Mouse (Mus musculus) liver, embryonic 13.5 days (tissue): ENCODE measurements around the gene Nos1ap. TPM values are rescaled to one million over a fixed set of nuclear protein-coding genes. Genes with fewer than 3 reads are reported as not detected.
A peak's percentile ranks its signal among the peaks of the same experiment; 100 is the strongest.

ENCODE experiments used
- ATAC-seq: fragments of 200-750 bp; cut with Nextera tagmentation; 2 replicates; pipeline ENCODE4 v1.8.0; 2017; ENCODE audit warnings: low read depth, mild to moderate bottlenecking, moderate number of reproducible peaks, moderate library complexity
- DNase-seq: peaks from one replicate; pipeline ENCODE4 v3.0.0; 2022
- H3K27ac ChIP-seq: fragments of 300-500 bp; sonication (generic); 2 replicates; pipeline ENCODE4 v1.5.1; 2015; ENCODE audit warnings: moderate library complexity, mild to moderate bottlenecking, inconsistent platforms
- H3K27me3 ChIP-seq: fragments of 300-500 bp; sonication (generic); 2 replicates; pipeline ENCODE4 v1.6.1; 2015; ENCODE audit warnings: mild to moderate bottlenecking, inconsistent platforms
- H3K36me3 ChIP-seq: fragments of 300-500 bp; sonication (generic); 2 replicates; pipeline ENCODE4 v1.6.1; 2015; ENCODE audit warnings: mild to moderate bottlenecking, inconsistent platforms
- H3K4me1 ChIP-seq: fragments of 300-500 bp; sonication (generic); replicated peaks from 2 replicates; pipeline ENCODE4 v1.6.1; 2015; ENCODE audit warnings: inconsistent platforms
- H3K4me2 ChIP-seq: fragments of 300-500 bp; sonication (generic); 2 replicates; pipeline ENCODE4 v1.6.1; 2015; ENCODE audit warnings: inconsistent platforms, mild to moderate bottlenecking, moderate library complexity
- H3K4me3 ChIP-seq: fragments of 300-500 bp; sonication (generic); replicated peaks from 2 replicates; pipeline ENCODE4 v1.5.1; 2015; ENCODE audit warnings: mild to moderate bottlenecking, inconsistent platforms
- H3K9ac ChIP-seq: fragments of 300-500 bp; sonication (generic); 2 replicates; pipeline ENCODE4 v1.6.1; 2015; ENCODE audit warnings: mild to moderate bottlenecking, inconsistent platforms
- H3K9me3 ChIP-seq: fragments of 300-500 bp; sonication (generic); replicated peaks from 2 replicates; pipeline ENCODE4 v1.6.1; 2016; ENCODE audit warnings: inconsistent platforms
- WGBS: fragments of 180-500 bp; shearing (Covaris S2); methylation state at CpG from one replicate; pipeline ENCODE4 v1.1.7; 2015; ENCODE audit not compliant: insufficient replicate concordance; 5-methylcytosine and 5-hydroxymethylcytosine counted together
- polyA plus RNA-seq: library from polyadenylated mRNA; unstranded; fragments of >200 nt; fragmentation: Nextera tagmentation; extraction: Ambion mirVana; gene quantifications from 2 replicates; pipeline ENCODE4 v1.2.1, GENCODE M21; 2015

The Nos1ap gene
- polyA plus RNA-seq, 1 experiment from 2014 or later, result 3.7 TPM

DNA sequence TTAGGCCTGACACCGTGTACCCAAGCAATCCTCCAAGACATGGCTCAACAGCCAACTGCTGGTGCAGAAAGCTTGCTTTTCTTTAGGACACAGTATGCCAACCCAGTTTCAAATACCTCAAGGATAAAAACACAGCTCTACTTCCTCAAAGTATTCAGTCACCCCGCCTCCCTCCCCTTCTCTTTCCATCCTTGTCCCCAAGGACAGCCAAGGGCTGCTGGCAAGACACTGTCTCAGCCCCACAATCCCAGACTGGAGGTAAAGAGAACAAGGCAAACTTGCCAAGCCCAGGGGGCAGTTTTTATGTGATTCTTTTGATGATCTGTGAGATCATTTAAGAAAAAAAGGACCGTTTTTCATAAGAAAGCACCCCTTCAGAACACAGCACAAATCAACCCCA is 108.6 kb downstream of the Nos1ap start:
- Histone ChIP-seq H3K4me1 (peaks cover 31% of the 10 kb centered on the region), H3K4me3 (no peak overlapping the region), H3K36me3 (no peaks in the 10 kb centered on the region), H3K9me3 (no peaks in the 10 kb centered on the region), H3K27ac (no peak overlapping the region), H3K9ac (no peak overlapping the region), H3K27me3 (no peaks in the 10 kb centered on the region), H3K4me2 (no peak overlapping the region)
- DNase-seq (no peak), ATAC-seq (no peak)
- 34% methylated on average over 3 of the region's 3 CpGs for WGBS

DNA sequence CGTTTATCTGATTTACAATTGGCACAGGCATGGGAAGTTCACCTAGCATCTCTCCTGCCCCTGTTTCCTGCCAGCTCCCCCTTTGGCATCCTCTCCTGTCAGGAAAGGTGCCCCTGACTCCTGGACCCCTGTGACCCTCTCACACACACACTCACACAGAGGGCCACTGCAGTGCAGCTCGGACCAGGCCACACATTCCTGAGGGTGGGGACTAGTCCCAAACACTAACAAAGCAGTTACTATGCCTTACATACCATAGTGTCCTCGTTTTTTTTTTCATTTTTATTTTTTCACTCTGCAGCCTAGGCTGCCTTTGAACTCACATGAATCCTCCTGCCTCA is 110.2 kb downstream of the Nos1ap start:
- Histone ChIP-seq H3K4me2 (no peak overlapping the region), H3K36me3 (no peaks in the 10 kb centered on the region), H3K4me1 (peaks cover 31% of the 10 kb centered on the region), H3K27ac (no peak overlapping the region; the same call in 1 of the 2 replicates), H3K4me3 (no peak overlapping the region), H3K9ac (no peak overlapping the region), H3K27me3 (no peaks in the 10 kb centered on the region), H3K9me3 (no peaks in the 10 kb centered on the region)
- ATAC-seq (peak; percentile 57; the same call in 1 of the 2 replicates), DNase-seq (no peak)
- 32% methylated on average over 3 of the region's 3 CpGs for WGBS

DNA sequence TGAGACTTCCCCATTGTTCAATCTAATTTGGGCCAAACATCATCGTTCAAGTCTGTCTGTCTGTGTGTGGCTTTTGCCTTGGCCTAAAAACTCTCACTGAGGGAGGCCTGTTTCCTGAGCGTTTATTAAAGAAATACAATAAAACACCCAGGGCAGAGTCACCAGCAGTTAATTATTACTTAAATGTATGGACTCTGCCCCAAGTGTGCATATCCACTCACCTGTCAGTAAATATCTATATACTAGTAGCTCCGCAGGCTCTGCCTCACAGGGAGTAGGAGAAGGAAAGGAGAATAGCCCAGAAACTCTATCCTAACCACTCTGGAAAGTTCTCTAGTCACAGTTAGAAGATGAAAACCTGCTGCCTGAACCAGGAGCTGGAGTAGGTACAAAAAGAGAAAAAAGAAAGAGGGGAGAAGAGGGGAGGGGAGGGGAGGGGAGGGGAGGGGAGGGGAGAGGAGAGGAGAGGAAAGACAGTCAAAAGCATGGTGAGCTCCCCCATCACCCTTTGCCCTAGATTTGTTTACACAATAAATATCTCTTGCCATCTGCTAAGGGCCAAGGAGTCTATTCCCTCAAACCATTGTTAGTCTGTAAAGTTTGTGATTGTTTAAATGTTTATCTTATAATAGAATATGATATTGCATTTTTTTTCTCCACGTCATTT is 110.7 kb downstream of the Nos1ap start:
- WGBS, result 43% methylated on average over 4 of the region's 4 CpGs
- H3K27ac ChIP-seq, result peak overlapping the region; percentile 74
- ATAC-seq, result peak; percentile 55
- H3K4me1 ChIP-seq, result peaks cover 31% of the 10 kb centered on the region
- no peak overlapping the region for H3K4me2 ChIP-seq
- no peak overlapping the region for H3K4me3 ChIP-seq
- no peaks in the 10 kb centered on the region for H3K27me3 ChIP-seq
- H3K36me3 ChIP-seq, result no peaks in the 10 kb centered on the region
- H3K9me3 ChIP-seq, result no peaks in the 10 kb centered on the region
- no peak for DNase-seq
- no peak overlapping the region for H3K9ac ChIP-seq

DNA sequence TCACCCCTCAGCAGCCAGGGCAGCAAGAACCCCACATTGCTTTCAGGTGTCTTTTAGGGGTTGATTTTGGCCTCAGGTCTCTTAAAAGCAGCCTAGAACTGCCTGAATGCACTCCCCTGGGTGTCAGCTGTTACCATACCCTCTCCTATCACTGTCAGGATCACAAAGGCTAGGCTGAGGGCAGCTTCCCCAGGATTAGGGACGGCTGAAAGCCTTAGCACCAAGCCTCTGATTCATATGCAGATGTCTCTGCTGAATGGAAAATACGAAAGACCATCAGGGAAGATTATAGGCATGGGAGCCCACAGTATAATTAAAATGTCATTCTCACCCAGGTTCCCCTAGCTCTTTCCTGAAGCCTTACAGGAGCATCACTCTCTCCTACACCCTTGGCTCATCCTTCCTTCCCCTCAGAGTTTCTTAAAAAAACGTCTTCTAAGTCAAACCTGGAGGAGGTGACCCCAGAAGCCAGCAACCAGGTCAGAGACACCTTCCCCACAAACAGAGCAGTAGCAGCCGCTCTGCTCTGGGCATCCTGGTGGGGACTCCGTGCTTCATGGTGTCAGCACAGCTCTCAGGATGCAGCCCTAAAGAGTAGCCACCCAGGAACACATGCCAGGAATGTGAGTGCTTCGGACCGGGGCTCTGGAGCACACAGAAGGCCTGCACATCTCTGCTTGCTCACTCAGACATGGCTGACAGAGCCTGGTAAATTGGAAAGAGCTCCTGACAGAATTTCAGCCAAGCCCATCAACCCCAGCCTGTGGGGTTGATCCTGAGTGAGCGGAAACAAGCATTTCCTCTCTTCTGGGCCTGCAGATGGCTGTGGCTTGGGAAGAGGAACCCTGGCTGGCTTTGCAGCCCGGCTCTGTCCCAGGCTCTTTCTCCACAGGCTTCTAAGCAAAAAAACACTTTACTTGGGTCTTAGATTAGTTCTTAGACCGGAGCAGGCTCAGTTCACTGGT is 111.7 kb downstream of the Nos1ap start:
- Histone ChIP-seq H3K4me3 (no peak overlapping the region), H3K4me1 (peaks cover 31% of the 10 kb centered on the region), H3K4me2 (no peak overlapping the region), H3K9ac (no peak overlapping the region), H3K27ac (peak overlapping the region; percentile 74), H3K36me3 (no peaks in the 10 kb centered on the region), H3K27me3 (no peaks in the 10 kb centered on the region), H3K9me3 (no peaks in the 10 kb centered on the region)
- ATAC-seq, result no peak; the same call in 1 of the 2 replicates
- 22% methylated on average over 10 of the region's 10 CpGs for WGBS
- no peak for DNase-seq

DNA sequence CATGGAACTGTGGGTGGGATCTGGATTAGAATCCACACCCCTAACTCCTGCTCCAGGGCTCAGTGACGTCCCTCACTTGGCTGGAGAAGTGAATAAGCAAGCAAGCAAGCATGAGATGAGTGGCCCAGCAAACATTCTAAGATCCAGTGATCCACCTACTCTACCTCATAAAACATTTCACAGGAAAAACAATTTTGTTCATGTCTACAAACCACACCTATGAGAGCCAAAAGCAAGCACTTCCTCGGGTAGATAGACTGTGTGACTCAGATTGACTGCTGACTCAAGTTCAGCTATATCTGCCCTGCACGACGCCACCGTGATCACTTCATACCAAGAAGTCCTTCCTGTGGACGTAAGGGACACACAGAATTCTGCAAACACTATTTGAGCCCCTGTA is 116.2 kb downstream of the Nos1ap start:
- DNase-seq, result no peak
- no peaks in the 10 kb centered on the region for H3K36me3 ChIP-seq
- no peak overlapping the region for H3K4me3 ChIP-seq
- H3K4me2 ChIP-seq, result no peak overlapping the region
- ATAC-seq, result no peak
- H3K27me3 ChIP-seq, result no peaks in the 10 kb centered on the region
- no peak overlapping the region for H3K27ac ChIP-seq
- peaks cover 10% of the 10 kb centered on the region for H3K4me1 ChIP-seq
- H3K9ac ChIP-seq, result no peak overlapping the region
- H3K9me3 ChIP-seq, result no peaks in the 10 kb centered on the region
- 62% methylated on average over 6 of the region's 6 CpGs for WGBS

DNA sequence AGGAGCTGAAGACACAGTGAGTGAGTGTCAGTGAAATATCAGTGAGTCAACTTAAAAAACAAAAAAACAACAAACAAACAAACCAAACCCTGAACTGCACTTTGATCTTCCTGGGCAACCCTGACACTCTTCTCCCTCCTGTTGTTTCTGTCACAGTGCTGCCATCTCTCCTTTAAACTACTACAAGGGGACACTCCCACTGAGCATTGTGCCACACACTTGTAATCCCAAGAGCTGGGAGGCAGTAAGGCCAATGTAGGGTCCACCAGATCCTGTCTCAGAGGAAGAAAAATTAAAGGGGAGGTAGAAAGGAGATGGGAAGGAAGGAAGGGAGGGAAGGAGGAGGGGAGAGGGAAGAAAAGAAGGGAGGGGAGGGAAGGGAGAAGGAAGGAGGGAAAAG is 116.8 kb downstream of the Nos1ap start:
- H3K9me3 ChIP-seq, result no peaks in the 10 kb centered on the region
- no peak overlapping the region for H3K27ac ChIP-seq
- no peak overlapping the region for H3K4me2 ChIP-seq
- DNase-seq (no peak), ATAC-seq (no peak)
- no peaks in the 10 kb centered on the region for H3K36me3 ChIP-seq
- no peak overlapping the region for H3K4me3 ChIP-seq
- peaks cover 4% of the 10 kb centered on the region for H3K4me1 ChIP-seq
- no peaks in the 10 kb centered on the region for H3K27me3 ChIP-seq
- no peak overlapping the region for H3K9ac ChIP-seq

DNA sequence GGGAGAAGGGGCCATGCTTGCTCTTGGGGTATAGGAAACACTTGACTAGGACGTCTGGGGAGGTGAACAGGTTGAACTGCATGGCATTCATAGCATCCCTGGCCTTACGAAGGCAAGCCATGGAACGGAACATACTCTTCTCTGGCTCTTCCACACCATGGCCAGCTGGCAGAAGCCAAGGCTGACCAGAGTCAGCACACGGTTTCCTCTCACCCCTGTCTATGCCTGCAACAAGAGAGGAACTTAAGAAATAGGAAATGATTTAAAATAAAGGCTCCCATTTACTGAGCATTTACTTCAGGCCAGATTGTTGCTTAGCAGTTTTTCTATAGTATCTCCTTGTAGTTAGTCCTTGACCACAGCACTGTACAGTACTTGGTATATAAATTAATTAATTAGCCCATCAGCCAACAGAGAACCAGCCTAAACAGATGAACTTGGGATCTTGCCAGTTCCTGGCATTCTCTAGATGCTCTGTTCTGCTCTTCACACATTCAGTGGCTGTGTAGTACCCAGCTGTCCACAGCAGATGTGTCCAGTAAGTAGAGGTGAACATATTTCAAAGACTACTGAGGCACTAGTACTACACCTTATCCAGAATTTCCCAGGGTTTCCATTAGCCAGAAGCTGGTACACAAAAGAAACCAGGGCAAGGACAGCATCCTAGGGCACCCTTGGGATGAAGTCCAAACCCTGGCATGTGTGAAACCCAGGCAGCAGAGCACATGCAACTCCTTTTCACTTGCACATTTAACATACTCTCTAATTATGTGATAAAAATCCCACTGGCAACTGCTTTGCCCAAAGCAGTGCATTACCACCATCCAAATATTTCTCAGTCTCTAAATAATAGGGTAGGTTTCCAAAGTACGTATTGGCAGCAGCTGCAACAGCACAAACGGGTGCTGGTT is 123.3 kb downstream of the Nos1ap start:
- ATAC-seq (no peak), DNase-seq (no peak)
- H3K9me3 ChIP-seq, result no peaks in the 10 kb centered on the region
- no peak overlapping the region for H3K4me2 ChIP-seq
- WGBS, result 50% methylated on average over 6 of the region's 6 CpGs
- no peak overlapping the region for H3K4me3 ChIP-seq
- no peaks in the 10 kb centered on the region for H3K4me1 ChIP-seq
- no peak overlapping the region for H3K27ac ChIP-seq
- H3K27me3 ChIP-seq, result no peaks in the 10 kb centered on the region
- H3K36me3 ChIP-seq, result no peaks in the 10 kb centered on the region
- no peak overlapping the region for H3K9ac ChIP-seq

DNA sequence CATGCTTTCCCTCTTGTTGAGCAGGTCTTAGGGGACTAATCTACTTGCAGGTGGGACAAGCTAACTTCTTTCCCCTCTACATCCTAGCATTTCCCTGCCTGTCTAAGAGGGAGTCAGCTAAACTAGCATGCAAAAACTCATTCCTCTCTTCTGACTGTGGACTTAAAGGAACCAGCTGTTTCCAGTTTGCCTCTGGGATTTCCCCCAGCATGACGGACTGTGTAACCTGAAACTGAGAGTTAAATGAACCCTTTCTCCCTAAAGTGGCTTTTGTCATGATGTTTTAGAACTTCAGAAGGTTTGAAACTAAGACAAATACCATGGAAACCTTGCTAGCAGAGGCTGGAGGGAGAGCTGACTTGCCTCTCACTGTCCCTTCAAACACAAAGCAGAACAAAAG is 127.5 kb downstream of the Nos1ap start:
- Histone ChIP-seq H3K9ac (no peak overlapping the region), H3K36me3 (no peaks in the 10 kb centered on the region), H3K4me1 (no peaks in the 10 kb centered on the region), H3K9me3 (no peaks in the 10 kb centered on the region), H3K4me2 (no peak overlapping the region), H3K27ac (no peak overlapping the region), H3K27me3 (no peaks in the 10 kb centered on the region), H3K4me3 (no peak overlapping the region)
- ATAC-seq (no peak), DNase-seq (no peak)
- WGBS, result 69% methylated on average over 1 of the region's 1 CpGs

DNA sequence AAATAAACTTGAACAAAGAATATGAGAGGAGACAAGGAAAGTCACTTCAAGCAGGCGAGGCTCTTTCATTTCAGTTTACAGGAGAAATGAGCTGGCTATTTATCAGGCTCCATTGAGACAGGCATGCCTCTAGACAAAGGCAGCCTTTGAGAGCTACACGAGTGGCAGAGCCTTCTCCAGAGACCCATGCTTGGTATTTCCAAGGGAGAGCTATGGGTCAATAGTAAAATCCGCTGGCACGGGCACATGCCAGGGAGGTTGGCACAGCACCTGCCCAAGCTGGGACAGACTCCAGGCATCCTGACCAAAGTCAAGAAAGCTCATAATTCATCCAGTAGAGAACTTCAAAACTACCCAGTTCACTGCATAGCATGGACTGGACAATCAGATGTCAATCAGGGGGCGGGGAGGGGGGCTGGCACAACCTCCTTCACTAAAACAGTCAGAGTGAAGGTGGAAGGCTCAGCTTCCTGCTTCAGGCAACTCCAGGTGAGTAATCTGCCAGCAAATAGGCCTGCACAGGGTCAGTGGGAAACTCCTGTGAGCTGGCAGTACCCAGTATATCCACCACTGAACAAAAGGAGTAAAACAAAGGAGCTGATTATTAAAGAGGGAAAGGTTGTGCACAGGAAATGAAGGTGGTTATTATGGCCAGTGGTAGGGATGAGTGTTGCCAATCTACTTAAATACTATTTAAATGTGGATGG is 129.6 kb downstream of the Nos1ap start:
- no peak for ATAC-seq
- no peaks in the 10 kb centered on the region for H3K4me1 ChIP-seq
- no peaks in the 10 kb centered on the region for H3K9me3 ChIP-seq
- no peak for DNase-seq
- 63% methylated on average over 5 of the region's 5 CpGs for WGBS
- no peak overlapping the region for H3K9ac ChIP-seq
- no peak overlapping the region for H3K4me2 ChIP-seq
- no peaks in the 10 kb centered on the region for H3K36me3 ChIP-seq
- H3K4me3 ChIP-seq, result no peak overlapping the region
- H3K27me3 ChIP-seq, result no peaks in the 10 kb centered on the region
- H3K27ac ChIP-seq, result no peak overlapping the region

DNA sequence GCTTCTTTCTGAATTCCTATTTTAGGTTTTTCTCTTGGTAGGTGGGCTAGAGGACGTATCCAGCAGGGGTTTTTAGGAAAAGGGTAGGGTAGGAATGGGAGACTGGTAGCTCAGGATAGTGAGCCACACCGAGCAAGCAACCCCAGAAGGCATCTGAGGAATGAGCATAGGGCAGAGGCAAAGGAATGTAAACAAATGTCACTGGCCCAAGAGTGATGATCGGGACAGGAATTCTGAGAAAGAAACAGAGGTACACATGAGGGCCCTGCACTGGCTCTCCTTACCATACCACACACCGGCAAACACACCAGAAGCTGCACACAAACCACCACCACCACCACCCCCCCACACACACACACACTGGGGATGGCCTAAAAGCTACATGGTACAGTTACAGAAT is 132.0 kb downstream of the Nos1ap start:
- no peak overlapping the region for H3K9ac ChIP-seq
- H3K36me3 ChIP-seq, result no peaks in the 10 kb centered on the region
- H3K9me3 ChIP-seq, result no peaks in the 10 kb centered on the region
- H3K27me3 ChIP-seq, result no peaks in the 10 kb centered on the region
- no peak overlapping the region for H3K4me2 ChIP-seq
- H3K27ac ChIP-seq, result no peak overlapping the region
- ATAC-seq (no peak), DNase-seq (no peak)
- 54% methylated on average over 4 of the region's 4 CpGs for WGBS
- no peak overlapping the region for H3K4me3 ChIP-seq
- H3K4me1 ChIP-seq, result no peaks in the 10 kb centered on the region
